Mouse (Mus musculus): Measurements from ENCODE around the gene Olfr550. TPM values are rescaled to one million over a fixed set of nuclear protein-coding genes. Genes with fewer than 3 reads are reported as not detected.
"Not testable (repeated sequence)": the region's sequence is repeated elsewhere in the genome, so short reads cannot be mapped to it uniquely, and the experiment has no call there.

Olfr550 gene
- polyA plus RNA-seq, 1 experiment from 2014 or later: not detected

DNA sequence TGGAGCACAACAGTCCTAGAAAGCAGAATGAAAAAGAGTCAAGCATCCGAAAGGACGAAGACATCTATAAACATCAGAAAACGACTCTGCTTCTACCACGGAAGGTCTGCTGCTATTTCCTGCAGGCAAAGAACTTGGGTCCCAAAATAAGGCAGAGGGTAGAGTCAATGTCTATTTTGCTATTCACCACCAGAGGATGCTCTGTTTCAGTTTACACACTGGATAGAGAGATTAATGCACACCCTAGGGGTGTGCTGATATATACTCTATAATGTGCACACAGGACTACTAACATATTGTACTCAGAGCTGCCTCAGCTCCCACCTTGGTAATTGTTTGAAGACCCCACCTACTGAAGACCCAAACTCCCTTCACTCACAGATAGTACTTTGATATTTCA is 5.0 kb upstream of the Olfr550 start:
- Histone ChIP-seq H3K27ac (ENCODE audit: low read depth, low read length) (no peak overlapping the region), H3K4me3 (ENCODE audit: low read depth, low read length) (no peak overlapping the region), H3K4me1 (ENCODE audit: control insufficient read depth, insufficient read depth, low read length) (0 out of 2 replicates have a peak, but pooled peaks cover 3% of the 10 kb centered on the region), H3K9ac (ENCODE audit: low read length) (no peak overlapping the region), H3K36me3 (ENCODE audit: control insufficient read depth, insufficient read depth, low read length) (no peaks in the 10 kb centered on the region), H3K4me2 (ENCODE audit: low read depth) (no peak overlapping the region), H3K27me3 (ENCODE audit: control insufficient read depth, insufficient read depth, low read length) (no peaks in the 10 kb centered on the region), H3K9me3 (ENCODE audit: control insufficient read depth, low read length) (no peaks in the 10 kb centered on the region)
- no peak for ATAC-seq (ENCODE audit: insufficient read depth, low FRiP score, low TSS enrichment)
- 87% methylated on average over 4 of the region's 4 CpGs for WGBS
- no peak for DNase-seq (ENCODE audit: low spot score)

DNA sequence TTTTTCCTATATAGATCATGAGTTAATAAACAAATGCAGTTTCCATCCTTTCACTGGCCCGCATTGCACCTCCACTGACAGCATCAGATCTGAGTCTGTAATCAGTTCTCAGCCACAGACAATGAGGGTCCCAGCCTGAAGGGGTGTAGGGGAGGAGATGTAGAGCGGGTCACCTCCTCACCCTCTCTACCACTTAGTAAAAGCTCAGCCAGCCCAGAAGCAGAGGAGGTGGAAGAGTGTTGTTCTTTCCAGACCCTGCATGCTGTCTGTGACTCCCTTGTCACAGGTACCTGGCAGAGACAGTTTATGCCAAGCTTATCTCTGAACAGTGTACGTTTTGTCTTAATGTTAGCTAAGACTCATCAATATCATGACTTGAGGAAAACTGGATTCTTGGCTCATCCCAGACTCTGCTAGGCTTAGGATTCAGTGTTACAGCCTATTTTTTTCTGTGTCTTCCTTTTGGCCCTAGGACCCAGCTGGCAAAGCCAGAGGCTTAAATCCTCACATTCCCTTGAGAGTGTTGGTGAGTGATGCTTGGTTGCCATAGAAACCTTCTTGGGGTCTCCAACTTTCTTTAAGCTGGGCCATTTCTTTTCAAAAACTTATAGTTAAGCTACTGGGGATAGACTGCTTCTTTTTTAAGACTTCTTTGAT is 2.1 kb downstream of the Olfr550 start:
- Histone ChIP-seq H3K27me3 (ENCODE audit: control insufficient read depth, insufficient read depth, low read length) (no peaks in the 10 kb centered on the region), H3K27ac (ENCODE audit: low read depth, low read length) (no peak overlapping the region), H3K4me2 (ENCODE audit: low read depth) (no peak overlapping the region), H3K4me1 (ENCODE audit: control insufficient read depth, insufficient read depth, low read length) (no peaks in the 10 kb centered on the region), H3K9ac (ENCODE audit: low read length) (no peak overlapping the region), H3K4me3 (ENCODE audit: low read depth, low read length) (no peak overlapping the region), H3K36me3 (ENCODE audit: control insufficient read depth, insufficient read depth, low read length) (no peaks in the 10 kb centered on the region), H3K9me3 (ENCODE audit: control insufficient read depth, low read length) (no peaks in the 10 kb centered on the region)
- ATAC-seq (ENCODE audit: insufficient read depth, low FRiP score, low TSS enrichment) (no peak), DNase-seq (ENCODE audit: low spot score) (no peak)
- 84% methylated on average over 3 of the region's 3 CpGs for WGBS

DNA sequence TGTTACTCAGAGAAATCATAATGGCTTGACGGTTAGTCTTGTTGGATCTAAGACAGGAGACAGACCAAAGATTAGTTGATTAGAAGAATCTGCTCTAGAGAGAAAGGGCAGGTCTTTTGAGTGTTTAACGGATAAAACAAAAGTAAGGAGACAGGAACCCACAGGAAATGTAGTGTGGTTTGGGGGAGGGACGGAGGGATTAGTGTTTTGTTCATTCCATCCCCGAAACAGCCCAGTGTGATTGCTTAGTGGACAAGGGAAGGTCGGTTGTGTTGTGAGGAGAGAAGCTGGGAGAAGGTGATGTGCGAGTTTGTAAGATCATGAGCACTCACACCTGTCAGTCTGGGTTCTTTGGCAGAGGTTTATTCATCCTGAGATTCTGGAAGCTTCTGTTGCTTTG is 4.8 kb downstream of the Olfr550 start:
- Histone ChIP-seq H3K4me1 (ENCODE audit: control insufficient read depth, insufficient read depth, low read length) (no peaks in the 10 kb centered on the region), H3K4me3 (ENCODE audit: low read depth, low read length) (no peak overlapping the region), H3K4me2 (ENCODE audit: low read depth) (no peak overlapping the region), H3K9me3 (ENCODE audit: control insufficient read depth, low read length) (no peaks in the 10 kb centered on the region), H3K27me3 (ENCODE audit: control insufficient read depth, insufficient read depth, low read length) (no peaks in the 10 kb centered on the region), H3K27ac (ENCODE audit: low read depth, low read length) (no peak overlapping the region), H3K9ac (ENCODE audit: low read length) (no peak overlapping the region), H3K36me3 (ENCODE audit: control insufficient read depth, insufficient read depth, low read length) (no peaks in the 10 kb centered on the region)
- WGBS: 74% methylated on average over 6 of the region's 6 CpGs
- DNase-seq (ENCODE audit: low spot score): no peak
- no peak for ATAC-seq (ENCODE audit: insufficient read depth, low FRiP score, low TSS enrichment)

GRCm38 (mm10) chr7:102591786-102592185 is 20.5 kb downstream of the Olfr550 start, which contains the start of gene Olfr551:
TSS of gene Olfr551 (minus strand) at chr7:102591886.
- no peak for ATAC-seq (ENCODE audit: insufficient read depth, low FRiP score, low TSS enrichment)
- WGBS: 93% methylated on average over 3 of the region's 3 CpGs

GRCm38 (mm10) chr7:102597378-102598031 is 26.3 kb downstream of the Olfr550 start, which contains the start of gene Olfr552:
TSS of gene Olfr552 (plus strand) at chr7:102597770.
- ATAC-seq (ENCODE audit: insufficient read depth, low FRiP score, low TSS enrichment): no peak
- Histone ChIP-seq H3K4me1 (ENCODE audit: control insufficient read depth, insufficient read depth, low read length) (no peaks in the 10 kb centered on the region), H3K27me3 (ENCODE audit: control insufficient read depth, insufficient read depth, low read length) (no peaks in the 10 kb centered on the region), H3K27ac (ENCODE audit: low read depth, low read length) (no peak within 1 kb of the TSS), H3K4me2 (ENCODE audit: low read depth) (no peak within 1 kb of the TSS), H3K36me3 (ENCODE audit: control insufficient read depth, insufficient read depth, low read length) (no peaks in the 10 kb centered on the region), H3K9me3 (ENCODE audit: control insufficient read depth, low read length) (no peaks in the 10 kb centered on the region), H3K9ac (ENCODE audit: low read length) (no peak within 1 kb of the TSS), H3K4me3 (ENCODE audit: low read depth, low read length) (no peak within 1 kb of the TSS)
- DNase-seq (ENCODE audit: low spot score): no peak
- WGBS: 85% methylated on average over 1 of the region's 1 CpGs

More at GRCm38 (mm10) chr7:102591786-102592185, 20.5 kb downstream of the Olfr550 start, which contains the start of gene Olfr551:
- Histone ChIP-seq H3K9ac (ENCODE audit: low read length) (no peak within 1 kb of the TSS), H3K4me2 (ENCODE audit: low read depth) (no peak within 1 kb of the TSS), H3K9me3 (ENCODE audit: control insufficient read depth, low read length) (no peaks in the 10 kb centered on the region), H3K4me1 (ENCODE audit: control insufficient read depth, insufficient read depth, low read length) (no peaks in the 10 kb centered on the region), H3K27me3 (ENCODE audit: control insufficient read depth, insufficient read depth, low read length) (no peaks in the 10 kb centered on the region), H3K4me3 (ENCODE audit: low read depth, low read length) (no peak within 1 kb of the TSS), H3K27ac (ENCODE audit: low read depth, low read length) (no peak within 1 kb of the TSS), H3K36me3 (ENCODE audit: control insufficient read depth, insufficient read depth, low read length) (no peaks in the 10 kb centered on the region)
- DNase-seq (ENCODE audit: low spot score): no peak

- H3K4me1 ChIP-seq (ENCODE audit: control insufficient read depth, insufficient read depth, low read length): no peaks in the 10 kb centered on the region
- H3K27ac ChIP-seq (ENCODE audit: low read depth, low read length): no peak within 1 kb of the TSS
- H3K27me3 ChIP-seq (ENCODE audit: control insufficient read depth, insufficient read depth, low read length): no peaks in the 10 kb centered on the region
- no peak within 1 kb of the TSS for H3K9ac ChIP-seq (ENCODE audit: low read length)
- ATAC-seq (ENCODE audit: insufficient read depth, low FRiP score, low TSS enrichment) (no peak), DNase-seq (ENCODE audit: low spot score) (no peak)
- no peak within 1 kb of the TSS for H3K4me3 ChIP-seq (ENCODE audit: low read depth, low read length)
- no peaks in the 10 kb centered on the region for H3K36me3 ChIP-seq (ENCODE audit: control insufficient read depth, insufficient read depth, low read length)
- H3K4me2 ChIP-seq (ENCODE audit: low read depth): no peak within 1 kb of the TSS
- H3K9me3 ChIP-seq (ENCODE audit: control insufficient read depth, low read length): no peaks in the 10 kb centered on the region
Measured at GRCm38 (mm10) chr7:102618118-102618517, 46.9 kb downstream of the Olfr550 start, which contains the start of gene Olfr553. TSS of gene Olfr553 (minus strand) at chr7:102618218.

- H3K9me3 ChIP-seq (ENCODE audit: control insufficient read depth, low read length): no peaks in the 10 kb centered on the region
- WGBS: 73% methylated on average over 5 of the region's 5 CpGs
- H3K4me1 ChIP-seq (ENCODE audit: control insufficient read depth, insufficient read depth, low read length): no peaks in the 10 kb centered on the region
- H3K4me2 ChIP-seq (ENCODE audit: low read depth): no peak overlapping the region
- no peaks in the 10 kb centered on the region for H3K36me3 ChIP-seq (ENCODE audit: control insufficient read depth, insufficient read depth, low read length)
- H3K4me3 ChIP-seq (ENCODE audit: low read depth, low read length): no peak overlapping the region
- ATAC-seq (ENCODE audit: insufficient read depth, low FRiP score, low TSS enrichment) (no peak), DNase-seq (ENCODE audit: low spot score) (peak; percentile 19)
- H3K9ac ChIP-seq (ENCODE audit: low read length): no peak overlapping the region
- H3K27me3 ChIP-seq (ENCODE audit: control insufficient read depth, insufficient read depth, low read length): no peaks in the 10 kb centered on the region
- H3K27ac ChIP-seq (ENCODE audit: low read depth, low read length): no peak overlapping the region
Measured at GRCm38 (mm10) chr7:102619608-102620007, 48.4 kb downstream of the Olfr550 start.

DNA sequence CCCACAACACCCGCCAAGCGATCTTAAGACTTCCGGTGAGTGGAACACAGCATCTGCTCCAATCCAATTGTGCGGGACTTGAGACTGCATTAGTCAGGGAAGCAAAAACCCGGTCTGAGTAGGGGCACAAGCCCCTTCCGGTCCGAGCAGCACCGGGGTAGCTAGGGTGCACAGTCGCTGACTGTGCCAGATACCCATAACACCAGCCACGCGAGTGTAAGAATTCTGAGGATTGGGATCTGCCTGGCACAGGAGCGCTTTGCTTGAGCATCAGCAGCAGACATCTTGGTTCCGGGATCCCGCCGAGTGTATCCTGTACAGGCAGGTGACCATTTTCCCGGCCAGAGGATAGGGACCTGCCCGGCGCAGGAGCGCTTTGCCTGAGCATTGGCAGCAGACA is 49.1 kb downstream of the Olfr550 start:
- H3K27me3 ChIP-seq (ENCODE audit: control insufficient read depth, insufficient read depth, low read length); DNase-seq (ENCODE audit: low spot score); H3K4me3 ChIP-seq (ENCODE audit: low read depth, low read length); H3K27ac ChIP-seq (ENCODE audit: low read depth, low read length); H3K9ac ChIP-seq (ENCODE audit: low read length); H3K4me1 ChIP-seq (ENCODE audit: control insufficient read depth, insufficient read depth, low read length); H3K36me3 ChIP-seq (ENCODE audit: control insufficient read depth, insufficient read depth, low read length); H3K4me2 ChIP-seq (ENCODE audit: low read depth); H3K9me3 ChIP-seq (ENCODE audit: control insufficient read depth, low read length); ATAC-seq (ENCODE audit: insufficient read depth, low FRiP score, low TSS enrichment): not testable (repeated sequence)
- WGBS: 87% methylated on average over 15 of the region's 19 CpGs

Measured in neural tube, embryonic 11.5 days (tissue).